Mouse (Mus musculus) heart, embryonic 16.5 days (tissue): ENCODE measurements at regions not wholly inside any gene's neighbourhood (a gene's known extent, or its start where the extent isn't known, plus 50 kb on each side); places are given as distances from the start of the nearest gene placed in this dataset.

Experiments
- ATAC-seq: fragments of 200-750 bp; cut with Nextera tagmentation; replicated peaks from 2 replicates; pipeline ENCODE4 v1.8.0; 2017; ENCODE audit warnings: moderate number of reproducible peaks; ENCODE audit not compliant: insufficient read depth, low FRiP score; ENCODE audit errors: extremely low read depth
- H3K27ac ChIP-seq: fragments of 300-500 bp; sonication (generic); 2 replicates; pipeline ENCODE4 v1.5.1; 2014; ENCODE audit warnings: mild to moderate bottlenecking, low read length, control low read depth, moderate library complexity
- H3K27me3 ChIP-seq: fragments of 300-500 bp; sonication (generic); 2 replicates; pipeline ENCODE4 v1.6.1; 2014; ENCODE audit warnings: low read length, mixed read lengths; ENCODE audit not compliant: control insufficient read depth, insufficient read depth
- H3K36me3 ChIP-seq: fragments of 300-500 bp; sonication (generic); 2 replicates; pipeline ENCODE4 v1.6.1; 2014; ENCODE audit not compliant: control insufficient read depth, insufficient read depth
- H3K4me1 ChIP-seq: fragments of 300-500 bp; sonication (generic); 2 replicates; pipeline ENCODE4 v1.6.1; 2014; ENCODE audit warnings: low read length, mixed read lengths; ENCODE audit not compliant: control insufficient read depth, insufficient read depth
- H3K4me2 ChIP-seq: fragments of 300-500 bp; sonication (generic); 2 replicates; pipeline ENCODE4 v1.6.1; 2014; ENCODE audit warnings: low read depth, mild to moderate bottlenecking, control low read depth, low read length
- H3K4me3 ChIP-seq: fragments of 300-500 bp; sonication (generic); 2 replicates; pipeline ENCODE4 v1.5.1; 2014; ENCODE audit warnings: mild to moderate bottlenecking, control low read depth, low read length
- H3K9ac ChIP-seq: fragments of 300-500 bp; sonication (generic); 2 replicates; pipeline ENCODE4 v1.6.1; 2014; ENCODE audit warnings: low read length, control low read depth
- H3K9me3 ChIP-seq: fragments of 300-500 bp; sonication (generic); replicated peaks from 2 replicates; pipeline ENCODE4 v1.6.1; 2016; ENCODE audit warnings: low read length; ENCODE audit not compliant: control insufficient read depth
- WGBS: fragments of 180-500 bp; shearing (Covaris S2); extraction: QIAGEN DNeasy Blood & Tissue Kit; methylation state at CpG from one replicate; pipeline ENCODE4 v1.1.7; 2014; 5-methylcytosine and 5-hydroxymethylcytosine counted together

DNA sequence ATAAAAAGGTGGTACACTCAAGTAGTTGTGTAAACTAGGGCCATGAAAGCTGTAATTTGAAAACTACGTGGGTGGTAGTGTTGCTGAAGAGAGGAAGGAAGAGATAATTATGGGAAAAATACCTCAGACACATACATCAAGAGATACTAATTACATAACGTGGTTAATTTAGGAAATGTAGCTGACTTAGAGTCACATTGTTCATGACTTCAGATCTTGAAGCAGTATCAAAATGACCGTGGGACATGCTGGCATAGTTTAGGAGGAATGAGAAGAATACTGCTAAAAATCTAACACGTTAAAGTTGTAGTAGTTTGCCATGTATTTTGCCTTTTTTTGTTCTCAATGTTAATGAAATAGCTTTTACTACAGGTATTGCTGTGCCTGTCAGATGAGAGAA lies 445.9 kb upstream of the Sel1l start:
- Histone ChIP-seq H3K4me1 (no peaks in the 10 kb centered on the region), H3K9me3 (no peaks in the 10 kb centered on the region), H3K4me2 (no peak overlapping the region), H3K9ac (no peak overlapping the region), H3K36me3 (no peaks in the 10 kb centered on the region), H3K4me3 (no peak overlapping the region), H3K27ac (no peak overlapping the region), H3K27me3 (no peaks in the 10 kb centered on the region)
- ATAC-seq = no peak
- WGBS = 70% methylated on average over 4 of the region's 4 CpGs

DNA sequence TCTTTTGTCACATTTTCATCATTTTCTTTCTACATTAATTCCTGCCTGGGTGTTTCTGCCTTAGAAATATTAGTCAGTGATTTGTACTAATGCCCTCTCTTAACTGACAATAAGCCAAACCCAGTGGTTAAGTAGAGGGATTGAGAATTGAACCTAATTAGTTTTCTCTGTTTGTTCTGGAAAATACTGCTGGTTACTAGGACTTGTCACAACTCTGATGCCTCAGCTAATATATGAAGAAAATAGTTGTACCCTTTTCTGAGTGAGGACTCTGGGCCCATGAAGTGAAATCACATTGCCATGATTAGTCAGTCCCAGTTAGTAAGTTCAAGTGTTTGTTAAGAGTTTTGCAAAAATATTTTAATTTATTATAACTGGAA lies 444.4 kb upstream of the Sel1l start:
- Histone ChIP-seq H3K4me1 (no peaks in the 10 kb centered on the region), H3K9me3 (no peaks in the 10 kb centered on the region), H3K27me3 (no peaks in the 10 kb centered on the region), H3K4me3 (no peak overlapping the region), H3K27ac (no peak overlapping the region), H3K9ac (no peak overlapping the region), H3K36me3 (no peaks in the 10 kb centered on the region), H3K4me2 (no peak overlapping the region)
- no peak for ATAC-seq

DNA sequence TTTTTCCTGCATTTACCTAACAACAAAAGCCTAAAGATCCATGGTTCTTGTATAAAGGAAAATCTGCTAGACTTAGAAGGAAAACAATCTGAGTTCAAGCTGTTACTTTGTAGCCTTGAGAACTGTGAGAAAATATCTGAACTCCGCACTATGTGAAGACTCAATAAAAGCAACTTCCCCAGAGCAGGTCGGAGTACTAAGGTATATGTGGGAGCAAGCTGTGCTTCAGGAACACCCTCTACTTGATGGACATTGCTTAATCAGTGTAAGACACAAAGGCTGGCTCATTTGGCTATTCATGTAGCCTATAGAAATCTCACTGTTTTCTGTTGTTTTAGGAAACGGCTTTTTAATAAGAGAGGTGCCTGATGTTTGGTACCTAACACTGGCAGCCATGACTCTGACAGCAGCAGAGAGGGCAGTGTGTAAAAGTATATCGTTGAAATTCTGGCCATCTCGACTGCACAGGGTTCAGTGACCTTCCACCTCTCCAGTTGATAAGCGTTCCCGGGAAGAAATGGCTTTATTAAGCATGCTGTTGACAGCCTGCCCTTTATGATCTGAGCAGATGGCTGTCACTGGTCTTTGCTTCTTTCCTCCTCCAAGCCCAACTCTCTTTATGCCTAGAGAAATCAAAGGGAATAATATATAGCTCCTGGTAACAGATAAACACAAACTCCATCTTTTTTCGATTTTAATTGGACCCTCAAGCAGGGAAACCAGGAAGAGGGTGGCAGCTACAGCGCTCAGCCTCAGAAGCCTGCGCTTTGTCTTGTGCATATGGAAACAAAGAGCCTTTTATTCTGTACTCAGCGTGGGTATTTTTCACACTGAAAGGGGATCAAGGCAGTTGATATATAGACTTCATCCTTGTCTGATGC lies 443.7 kb upstream of the Sel1l start:
- 55% methylated on average over 11 of the region's 11 CpGs for WGBS
- no peaks in the 10 kb centered on the region for H3K4me1 ChIP-seq
- no peak overlapping the region for H3K4me2 ChIP-seq
- no peaks in the 10 kb centered on the region for H3K9me3 ChIP-seq
- no peaks in the 10 kb centered on the region for H3K36me3 ChIP-seq
- no peak for ATAC-seq
- H3K27ac ChIP-seq = no peak overlapping the region
- no peak overlapping the region for H3K9ac ChIP-seq
- H3K27me3 ChIP-seq = no peaks in the 10 kb centered on the region
- H3K4me3 ChIP-seq = no peak overlapping the region

DNA sequence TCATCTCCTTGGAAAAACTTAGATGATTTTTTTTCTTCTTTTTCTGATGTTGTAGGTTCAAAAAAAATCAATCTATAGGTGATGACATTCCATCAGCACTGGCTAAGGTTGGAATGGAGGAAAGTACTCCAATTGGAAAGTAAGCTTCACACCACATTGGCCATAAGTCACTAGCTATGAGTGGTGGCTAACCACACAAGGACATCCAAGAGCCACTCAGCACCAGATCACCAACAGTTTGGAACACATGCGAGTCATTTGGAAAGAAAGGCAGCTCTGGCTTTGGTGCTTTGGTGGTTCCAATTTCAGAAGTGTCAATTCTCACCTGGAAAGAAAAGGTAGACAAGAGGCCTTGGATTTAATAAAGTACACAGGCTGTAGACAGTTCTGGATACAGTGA lies 442.5 kb upstream of the Sel1l start:
- WGBS = 76% methylated on average over 1 of the region's 1 CpGs
- Histone ChIP-seq H3K27ac (no peak overlapping the region), H3K27me3 (no peaks in the 10 kb centered on the region), H3K36me3 (no peaks in the 10 kb centered on the region), H3K4me1 (no peaks in the 10 kb centered on the region), H3K9me3 (no peaks in the 10 kb centered on the region), H3K9ac (no peak overlapping the region), H3K4me3 (no peak overlapping the region), H3K4me2 (no peak overlapping the region)
- ATAC-seq = no peak

DNA sequence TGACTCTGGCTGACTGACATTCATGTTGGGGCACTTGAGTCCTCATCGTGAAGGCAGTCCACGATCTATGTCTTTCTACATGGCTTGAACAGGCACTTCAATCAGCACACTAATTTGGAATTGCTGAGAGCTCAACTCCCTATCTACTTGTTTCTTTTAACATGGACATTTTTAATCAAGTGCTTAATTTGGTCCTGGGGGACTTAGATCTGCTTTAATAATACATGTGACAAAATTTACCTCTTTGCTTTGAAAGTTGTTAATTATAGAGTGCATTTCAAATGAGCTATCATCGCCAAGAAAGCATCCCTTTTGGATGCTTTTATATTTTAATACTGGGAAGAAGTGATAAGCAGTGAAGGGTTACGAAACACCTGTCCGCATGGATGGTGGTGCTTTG lies 436.6 kb upstream of the Sel1l start:
- no peaks in the 10 kb centered on the region for H3K36me3 ChIP-seq
- no peak for ATAC-seq
- 76% methylated on average over 5 of the region's 5 CpGs for WGBS

DNA sequence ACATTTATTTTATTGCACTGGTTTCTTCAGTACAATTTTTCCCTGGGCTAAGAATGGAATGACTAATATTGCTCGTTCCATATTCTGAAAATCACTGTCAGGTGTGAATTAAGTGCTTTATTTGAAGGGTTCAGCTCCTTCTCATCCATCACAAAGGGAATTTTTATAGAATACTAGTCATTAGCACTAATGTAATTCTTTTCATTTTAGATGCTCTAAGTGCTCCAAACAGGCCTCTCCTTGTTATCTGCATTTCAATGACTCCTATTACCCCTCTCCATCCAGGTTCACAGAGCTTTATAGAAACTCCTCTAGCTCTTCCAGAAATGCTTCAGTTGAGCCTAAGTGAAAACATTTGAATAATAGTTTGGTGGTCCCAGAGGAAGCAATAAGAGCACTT lies 431.5 kb upstream of the Sel1l start:
- Histone ChIP-seq H3K27me3 (no peaks in the 10 kb centered on the region), H3K9me3 (no peaks in the 10 kb centered on the region), H3K4me1 (no peaks in the 10 kb centered on the region), H3K9ac (no peak overlapping the region), H3K36me3 (no peaks in the 10 kb centered on the region), H3K27ac (no peak overlapping the region), H3K4me3 (no peak overlapping the region), H3K4me2 (no peak overlapping the region)
- no peak for ATAC-seq
- whole genome bisulfite sequencing = 61% methylated on average over 1 of the region's 1 CpGs

More for the DNA sequence above, 436.6 kb upstream of the Sel1l start:
- H3K27me3 ChIP-seq = no peaks in the 10 kb centered on the region
- H3K9me3 ChIP-seq = no peaks in the 10 kb centered on the region
- H3K27ac ChIP-seq = no peak overlapping the region
- H3K4me3 ChIP-seq = no peak overlapping the region
- no peaks in the 10 kb centered on the region for H3K4me1 ChIP-seq
- H3K9ac ChIP-seq = no peak overlapping the region
- no peak overlapping the region for H3K4me2 ChIP-seq

DNA sequence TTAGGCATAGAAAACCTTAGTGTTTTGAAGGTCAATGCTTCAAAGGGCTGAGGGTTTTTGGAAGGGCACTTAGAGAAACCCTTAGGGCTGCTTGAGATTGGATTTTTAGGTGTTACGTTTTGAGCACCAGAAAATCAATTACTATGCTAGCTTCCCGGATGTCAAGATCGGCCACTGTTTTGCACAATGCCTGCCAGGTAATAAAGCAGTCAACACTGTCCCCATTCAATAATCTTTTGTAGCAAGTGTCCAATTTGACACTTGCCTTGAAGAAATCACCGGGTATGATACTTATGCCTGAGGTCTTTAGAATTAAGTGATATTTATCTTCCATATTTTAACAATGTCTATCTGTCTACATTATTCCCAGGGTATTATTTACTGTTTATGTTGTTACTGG lies 403.0 kb upstream of the Sel1l start:
- 79% methylated on average over 4 of the region's 4 CpGs for WGBS
- H3K4me1 ChIP-seq = no peaks in the 10 kb centered on the region
- H3K27me3 ChIP-seq = no peaks in the 10 kb centered on the region
- ATAC-seq = no peak
- no peaks in the 10 kb centered on the region for H3K9me3 ChIP-seq
- H3K4me2 ChIP-seq = no peak overlapping the region
- H3K4me3 ChIP-seq = no peak overlapping the region
- H3K9ac ChIP-seq = no peak overlapping the region
- no peak overlapping the region for H3K27ac ChIP-seq
- no peaks in the 10 kb centered on the region for H3K36me3 ChIP-seq

DNA sequence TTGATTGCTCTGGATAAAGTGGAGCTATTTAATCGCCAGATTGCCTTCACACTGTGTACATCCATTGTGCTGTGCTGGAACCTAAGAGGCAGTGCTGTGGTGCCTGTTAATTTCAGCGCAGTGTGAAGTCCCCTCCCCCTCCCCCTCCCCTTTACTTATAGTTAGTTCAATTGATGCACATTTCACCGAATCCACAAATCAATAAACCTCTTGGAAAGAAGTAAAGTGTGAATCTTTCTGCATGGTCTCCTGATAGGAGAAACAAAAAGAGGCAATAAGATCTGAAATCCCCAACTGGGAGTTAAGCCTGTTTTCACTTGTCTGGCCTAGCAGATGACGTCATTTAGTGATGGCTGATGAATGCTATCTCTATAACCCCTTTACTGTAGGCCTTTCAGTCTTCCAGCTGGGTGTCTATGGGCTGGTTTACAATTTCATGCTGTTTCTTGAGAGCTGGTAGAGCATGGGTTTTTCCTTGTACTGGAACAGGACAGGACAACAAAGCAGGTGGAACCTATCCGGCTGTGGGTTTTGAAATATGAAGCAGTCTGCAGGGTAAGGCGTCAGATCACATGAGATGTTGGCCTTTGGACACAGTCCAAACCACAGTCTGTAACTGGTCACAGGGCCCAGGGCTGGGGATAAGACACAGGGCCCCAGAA lies 398.0 kb upstream of the Sel1l start:
- no peak overlapping the region for H3K4me3 ChIP-seq
- WGBS = 46% methylated on average over 6 of the region's 6 CpGs
- H3K4me1 ChIP-seq = no peaks in the 10 kb centered on the region
- no peak overlapping the region for H3K9ac ChIP-seq
- no peaks in the 10 kb centered on the region for H3K9me3 ChIP-seq
- H3K27ac ChIP-seq = no peak overlapping the region
- peak; percentile 23; the same call in 1 of the 2 replicates for ATAC-seq
- no peaks in the 10 kb centered on the region for H3K36me3 ChIP-seq
- no peak overlapping the region for H3K4me2 ChIP-seq
- no peaks in the 10 kb centered on the region for H3K27me3 ChIP-seq

DNA sequence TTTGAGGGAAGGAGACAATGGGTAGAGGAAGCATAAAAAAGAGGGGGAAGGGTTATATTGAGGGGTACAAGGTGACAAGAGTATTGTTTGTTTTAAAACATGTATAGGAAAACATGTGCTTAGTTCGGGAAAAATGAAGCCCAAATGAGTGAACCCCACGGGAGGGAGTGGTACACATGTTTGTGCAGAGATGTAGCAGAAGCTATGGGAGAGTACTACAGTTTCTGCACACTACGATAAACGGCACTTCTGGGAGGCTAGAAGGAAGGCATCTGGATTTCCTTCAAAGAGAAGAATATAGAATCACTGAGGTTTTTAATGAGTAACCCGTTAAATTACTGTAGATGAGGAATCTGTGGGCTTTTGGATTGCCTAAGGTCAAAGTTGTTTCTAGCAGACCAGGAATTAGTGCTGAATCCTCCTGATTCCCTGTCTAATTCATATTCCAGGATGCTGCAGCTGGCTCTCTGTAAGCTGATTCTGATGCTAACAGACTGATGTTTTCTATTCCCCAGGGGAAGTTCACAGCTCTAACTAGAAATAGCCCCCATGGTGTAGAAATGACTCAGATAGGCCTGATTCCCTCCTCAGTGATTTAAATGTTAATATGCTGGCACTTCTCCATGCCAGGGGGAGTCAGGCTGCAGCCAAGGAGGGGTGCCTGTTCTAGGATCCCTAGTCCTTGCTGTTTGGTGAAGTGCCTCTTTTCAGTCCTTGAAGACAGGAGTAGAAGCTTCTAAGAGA lies 391.2 kb upstream of the Sel1l start:
- Histone ChIP-seq H3K4me1 (no peaks in the 10 kb centered on the region), H3K27me3 (no peaks in the 10 kb centered on the region), H3K4me3 (no peak overlapping the region), H3K4me2 (no peak overlapping the region), H3K9ac (no peak overlapping the region), H3K36me3 (no peaks in the 10 kb centered on the region), H3K9me3 (no peaks in the 10 kb centered on the region), H3K27ac (no peak overlapping the region)
- ATAC-seq = no peak
- 71% methylated on average over 5 of the region's 5 CpGs for WGBS
